Mouse (Mus musculus) kidney, postnatal 4 days (tissue): ENCODE measurements around the gene Ttc7.
A peak's percentile ranks its signal among the peaks of the same experiment; 100 is the strongest.

Source experiments
- DNase-seq, 2 experiments: peaks; one replicate each; pipeline ENCODE4 v3.0.0; 2021; ENCODE audit warnings: mixed read lengths in 2 of 2

The Ttc7 gene

DNA sequence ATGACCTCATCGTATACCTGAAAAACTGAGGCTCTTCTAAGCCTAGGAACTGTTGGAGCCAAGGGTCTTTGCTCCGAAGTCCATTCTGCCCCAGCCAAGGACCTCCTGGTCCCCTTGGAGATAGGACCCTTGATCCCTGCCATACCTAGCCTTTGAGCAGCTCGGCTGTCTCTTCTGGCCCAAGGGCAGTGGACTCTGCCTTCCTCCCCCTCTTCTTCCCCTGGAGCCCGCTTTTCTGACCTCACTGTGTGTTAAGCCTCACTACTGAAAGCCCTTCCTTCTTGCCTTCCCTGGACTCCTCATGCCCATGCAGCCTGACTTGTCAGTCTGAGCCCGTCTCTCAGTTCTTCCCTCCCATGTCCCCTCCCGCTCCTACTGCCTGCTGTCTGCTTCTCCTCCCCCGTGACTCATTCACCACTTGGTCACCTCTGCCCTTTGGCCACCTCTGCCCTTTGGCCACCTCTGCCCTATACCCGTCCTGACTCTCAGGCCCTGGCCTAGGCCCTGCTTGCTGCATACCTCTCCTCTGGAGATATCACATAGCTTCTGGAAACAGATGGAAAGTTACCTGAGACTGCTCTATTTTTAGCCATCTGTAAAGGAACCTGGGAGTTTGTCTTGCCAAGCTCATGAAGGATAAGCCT, 60.5 kb downstream of the Ttc7 start:
- no peak for DNase-seq

DNA sequence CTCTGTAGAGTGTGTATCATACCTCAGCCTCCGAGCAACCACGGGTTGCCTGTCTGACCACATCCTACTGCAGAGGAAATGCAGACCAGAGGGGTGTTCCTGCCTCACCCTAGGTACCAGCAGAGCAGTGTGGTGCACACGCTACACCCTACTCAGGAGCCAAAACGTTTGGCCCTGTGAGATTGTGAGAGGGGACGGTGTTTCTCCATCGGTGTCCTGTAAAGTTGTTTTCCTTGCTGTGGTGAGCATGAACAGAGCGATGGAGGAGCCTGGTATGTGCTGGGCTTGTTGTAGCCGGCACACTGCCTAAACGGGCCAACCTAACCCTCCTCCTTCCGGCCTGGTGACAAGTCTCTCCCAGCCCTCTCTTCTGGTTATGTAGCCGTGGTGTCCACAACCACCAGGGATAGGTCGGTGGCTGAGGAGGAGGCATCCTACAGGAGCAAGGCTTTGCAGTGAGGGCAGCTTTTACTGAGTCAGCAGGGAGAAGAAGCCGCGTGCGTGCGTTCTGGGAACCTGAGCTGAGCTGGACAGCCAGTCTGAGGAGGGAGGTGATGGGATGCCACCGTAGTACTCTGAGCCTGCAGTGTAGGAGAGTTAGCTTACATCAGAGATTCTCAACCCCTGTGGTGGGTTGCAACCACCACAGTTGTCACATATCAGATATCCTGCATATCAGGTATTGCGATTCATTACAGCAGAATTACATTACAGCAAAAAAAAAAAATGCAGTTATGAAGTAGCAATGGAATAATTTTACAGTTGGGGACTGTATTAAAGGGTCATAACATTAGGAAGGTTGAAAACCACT, 62.0 kb downstream of the Ttc7 start:
- no peak for DNase-seq

DNA sequence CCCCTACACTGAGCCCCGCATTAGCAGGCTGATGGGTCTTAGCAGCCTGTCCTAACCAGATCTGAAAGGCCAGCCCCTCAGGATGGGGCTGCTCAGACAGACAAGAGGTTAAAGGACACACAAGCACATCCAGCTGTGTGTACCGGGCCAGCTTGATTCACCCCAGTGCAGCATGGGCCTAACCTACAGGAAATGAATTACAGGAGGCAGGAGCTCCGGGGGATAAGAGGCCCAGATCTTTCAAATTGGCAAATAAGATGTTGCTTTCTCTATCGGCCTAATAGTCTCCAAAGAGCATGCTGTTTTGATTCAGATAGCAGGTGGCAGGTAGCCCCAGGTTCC, 62.5 kb downstream of the Ttc7 start:
- no peak for DNase-seq

GRCm38 (mm10) chr17:87348353-87348752, 65.7 kb downstream of the Ttc7 start:
- DNase-seq = no peak

DNA sequence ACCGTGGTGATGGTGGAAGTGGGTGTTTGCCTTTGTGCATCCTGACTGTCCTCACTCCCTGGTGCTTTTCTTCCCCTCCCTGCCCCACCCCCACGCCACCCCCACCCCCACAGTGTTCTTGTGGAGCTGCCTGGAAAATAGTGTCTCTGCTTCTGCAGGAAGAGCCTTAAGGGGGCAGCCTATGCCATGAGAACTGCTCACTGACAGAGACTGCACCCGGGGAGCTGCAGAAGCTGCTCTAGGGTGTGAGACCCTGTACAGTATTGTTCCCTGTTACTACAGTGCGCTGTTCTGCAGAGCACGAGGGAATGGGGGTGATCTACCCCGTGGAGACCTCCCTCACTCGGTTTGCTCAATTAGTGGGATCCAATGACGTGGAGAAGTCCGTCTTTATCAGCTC, 66.4 kb downstream of the Ttc7 start:
- peak in 1 of 2 experiments; percentile 48 for DNase-seq

- DNase-seq = peak; percentile 29 to 58
Measured at GRCm38 (mm10) chr17:87349575-87349974, 66.9 kb downstream of the Ttc7 start.

- peak in 1 of 2 experiments; percentile 55 for DNase-seq
Measured at GRCm38 (mm10) chr17:87350471-87351240, 68.0 kb downstream of the Ttc7 start.

- DNase-seq = peak; percentile 51 to 72
Measured at GRCm38 (mm10) chr17:87351241-87352105, 68.8 kb downstream of the Ttc7 start.

DNA sequence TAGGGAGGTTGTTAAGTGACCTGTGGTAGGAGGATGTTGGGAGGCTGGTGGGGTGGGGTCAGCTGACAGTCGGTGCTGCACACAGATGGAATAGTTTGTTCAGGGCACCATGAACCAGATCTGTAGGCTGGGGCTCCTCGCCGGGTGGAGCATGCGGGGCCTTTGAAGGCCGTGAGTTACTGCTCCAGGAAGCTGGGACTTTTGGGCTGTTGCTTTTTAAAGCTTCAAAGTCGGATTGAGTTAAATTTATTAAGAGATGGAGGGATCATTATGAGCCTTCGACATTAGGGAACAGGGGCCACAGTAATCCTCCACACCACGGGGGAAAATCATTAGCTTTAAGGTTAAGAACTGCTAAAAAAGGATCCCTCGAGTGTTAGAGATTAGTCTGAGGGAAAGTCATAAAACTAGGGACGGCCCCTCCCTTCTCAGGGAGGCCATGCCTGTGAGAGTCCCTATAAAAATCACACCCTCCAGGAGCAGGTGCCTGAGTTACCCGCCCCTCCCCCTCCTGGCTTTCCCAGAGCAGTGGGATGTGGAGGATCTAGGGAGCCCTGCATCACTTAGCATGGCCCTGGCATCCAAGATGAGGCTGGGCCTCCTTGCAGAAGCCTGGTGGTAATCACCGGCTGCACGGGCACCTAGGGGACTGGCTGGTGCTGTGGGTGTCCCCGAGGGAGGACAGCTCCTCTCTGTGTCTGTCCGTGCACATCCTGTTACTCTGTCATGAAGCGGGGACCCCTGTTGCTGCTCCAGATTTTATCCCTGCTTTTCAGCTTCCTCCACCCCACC, 69.6 kb downstream of the Ttc7 start:
- DNase-seq = peak; percentile 70 to 79

GRCm38 (mm10) chr17:87352898-87353225, 70.2 kb downstream of the Ttc7 start:
- peak in 1 of 2 experiments; percentile 45 for DNase-seq

DNA sequence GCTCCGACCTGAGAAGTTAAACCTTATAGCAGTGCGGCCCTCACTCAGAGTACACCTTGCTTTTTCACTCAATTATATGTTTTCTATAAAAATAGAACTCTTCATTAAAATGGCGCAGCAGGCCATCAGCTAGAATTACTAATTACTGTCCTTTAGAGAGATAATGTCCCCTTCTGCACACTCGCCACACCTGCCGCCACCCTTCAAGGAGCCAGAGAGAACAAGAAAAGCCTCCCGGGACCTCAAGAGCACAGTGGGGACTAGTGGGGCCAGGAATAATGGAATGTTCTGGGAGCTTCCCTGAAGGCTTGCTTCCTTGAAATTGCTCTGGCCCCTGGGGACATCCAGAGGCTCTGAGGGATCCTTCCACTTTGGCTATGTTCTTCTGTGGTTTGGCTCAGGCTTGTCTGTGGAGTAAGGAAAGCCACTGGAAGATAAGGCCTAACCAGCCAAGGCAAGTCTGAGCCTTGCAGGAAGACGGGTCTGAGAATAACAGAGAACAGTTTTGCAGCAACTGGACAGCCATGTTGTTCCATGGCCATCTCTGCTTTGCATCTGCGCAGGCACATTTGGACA, 71.1 kb downstream of the Ttc7 start:
- DNase-seq = no peak

- no peak for DNase-seq
Measured at GRCm38 (mm10) chr17:87355456-87355855, 72.8 kb downstream of the Ttc7 start.

- DNase-seq = no peak
Measured at GRCm38 (mm10) chr17:87356261-87356660, 73.6 kb downstream of the Ttc7 start.

- DNase-seq = no peak
Measured at GRCm38 (mm10) chr17:87357506-87357905, 74.8 kb downstream of the Ttc7 start.

DNA sequence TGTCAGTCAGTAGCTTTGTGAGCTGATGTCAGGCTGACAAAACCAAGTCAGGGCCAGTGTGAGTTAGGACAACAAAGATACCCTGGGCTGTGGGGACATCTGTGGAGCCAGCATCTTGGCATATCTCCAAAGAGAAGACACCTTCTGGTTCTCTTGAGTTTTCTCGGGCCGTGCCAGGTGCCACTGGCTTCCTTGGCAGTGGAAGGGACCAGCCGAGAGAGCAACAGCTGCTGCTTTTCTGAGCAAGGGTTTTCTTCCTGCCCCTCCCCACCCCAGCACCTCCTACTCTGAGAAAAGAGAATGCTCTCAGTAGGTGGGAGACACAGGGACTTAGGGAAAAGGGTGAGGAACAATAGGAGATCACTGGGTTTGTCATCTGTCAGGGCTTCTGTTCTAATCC, 78.4 kb downstream of the Ttc7 start:
- DNase-seq = no peak

GRCm38 (mm10) chr17:87364108-87364507, 81.4 kb downstream of the Ttc7 start:
- peak in 1 of 2 experiments; percentile 29 for DNase-seq

- DNase-seq = no peak
Measured at GRCm38 (mm10) chr17:87365268-87365667, 82.6 kb downstream of the Ttc7 start.

DNA sequence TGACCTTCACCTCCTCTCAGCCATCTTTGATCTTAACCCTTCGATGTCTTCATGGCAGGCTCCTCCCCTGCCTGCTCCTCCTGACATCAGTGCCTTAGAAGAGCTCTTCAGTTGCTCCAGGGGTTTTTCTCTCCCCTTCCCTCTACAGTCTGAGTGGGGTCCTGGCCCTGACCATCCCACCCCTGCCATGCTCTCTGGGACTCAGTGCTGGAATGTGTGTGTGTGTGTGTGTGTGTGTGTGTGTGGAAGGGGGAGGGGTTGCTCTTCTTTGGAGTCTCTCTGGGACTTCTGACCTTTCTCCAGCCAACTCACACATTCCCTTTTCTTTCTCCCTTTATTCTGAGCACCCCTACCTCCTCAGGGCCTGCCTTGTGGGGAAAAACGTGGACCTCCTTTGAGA, 83.8 kb downstream of the Ttc7 start:
- DNase-seq = no peak

DNA sequence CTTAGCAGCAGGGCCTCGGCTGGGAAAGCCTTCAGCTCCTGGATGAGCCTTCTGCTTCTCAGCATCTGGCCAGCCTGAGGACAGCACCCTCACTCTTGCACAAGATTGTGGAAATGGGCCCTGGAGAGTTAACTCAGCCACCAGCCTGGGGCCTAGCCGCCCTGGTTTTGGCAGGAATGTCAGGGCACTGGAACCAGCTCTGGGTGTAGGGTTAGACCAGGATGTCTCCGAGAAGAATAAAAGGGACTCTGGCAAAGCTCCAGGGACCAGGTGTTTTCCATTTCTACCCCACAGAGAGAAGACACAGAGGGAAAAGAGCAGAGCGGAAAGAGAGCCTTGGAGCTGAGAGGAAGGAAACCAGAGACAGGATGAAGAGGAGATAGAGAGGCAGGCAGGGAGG, 84.5 kb downstream of the Ttc7 start:
- peak in 1 of 2 experiments; percentile 27 for DNase-seq

DNA sequence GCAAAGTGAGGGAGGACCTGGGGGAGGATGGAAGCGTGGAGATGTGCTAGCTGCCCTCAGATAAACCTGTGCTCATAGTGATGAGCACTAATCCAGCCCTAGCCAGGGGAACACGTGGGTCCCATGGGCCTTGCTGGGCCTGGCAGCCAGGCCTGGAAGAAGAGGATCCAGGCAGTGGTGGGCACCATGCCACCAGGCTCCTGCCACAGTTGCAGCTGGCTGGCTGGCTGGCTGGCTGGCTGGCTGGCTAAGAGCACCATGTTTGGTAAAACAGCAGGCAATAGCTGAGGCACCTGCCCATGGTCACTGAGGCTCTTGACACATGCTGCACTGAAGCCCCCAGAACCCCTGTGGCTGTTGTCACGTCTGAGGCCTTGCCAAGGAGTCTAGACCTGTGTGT, 85.0 kb downstream of the Ttc7 start:
- DNase-seq = peak in 1 of 2 experiments; percentile 41

- no peak for DNase-seq
Measured at GRCm38 (mm10) chr17:87368481-87368880, 85.8 kb downstream of the Ttc7 start.
